Mouse (Mus musculus): ENCODE measurements around the gene Gm45140. TPM values are rescaled to one million over a fixed set of nuclear protein-coding genes. Genes with fewer than 3 reads are reported as not detected.

The Gm45140 gene
- polyA plus RNA-seq (2015; fragmentation: Nextera tagmentation; extraction: Ambion mirVana) = 2.0 and 2.8 TPM in 2 replicates

DNA sequence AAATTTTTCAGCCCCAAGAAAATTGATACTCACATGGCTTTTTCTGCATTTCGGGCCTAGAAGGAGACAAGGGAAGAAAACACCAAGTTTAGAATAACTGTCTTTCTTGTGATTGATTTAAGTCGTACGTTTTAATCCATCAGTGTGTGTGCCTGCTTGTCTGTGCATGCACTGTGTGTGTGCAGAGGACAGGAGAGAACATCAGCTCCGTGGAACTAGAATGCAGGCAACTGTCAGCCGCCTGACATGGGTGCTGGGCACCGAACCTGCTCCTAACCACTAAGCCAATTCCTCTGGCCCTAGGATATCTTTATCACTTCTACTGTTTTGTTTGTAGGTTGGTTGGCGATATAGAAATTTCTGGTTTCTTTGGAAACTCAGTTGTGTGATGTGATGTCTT, at the start of gene Gm45140:
Gene Gm45140, minus strand, starts transcription at position 101 of the 400 bp plus-strand sequence.
- no peak within 1 kb of the TSS for H3K4me2 ChIP-seq
- 95% methylated on average over 7 of the region's 7 CpGs for WGBS
- H3K4me1 ChIP-seq (replicated peaks) = peaks cover 20% of the 10 kb centered on the region
- H3K4me3 ChIP-seq = no peak within 1 kb of the TSS
- peaks cover 45% of the 10 kb centered on the region for H3K36me3 ChIP-seq
- no peaks in the 10 kb centered on the region for H3K27me3 ChIP-seq
- H3K9me3 ChIP-seq = no peaks in the 10 kb centered on the region
- no peak for ATAC-seq (ENCODE audit: low FRiP score)
- H3K9ac ChIP-seq = no peak within 1 kb of the TSS
- H3K27ac ChIP-seq = no peak within 1 kb of the TSS

DNA sequence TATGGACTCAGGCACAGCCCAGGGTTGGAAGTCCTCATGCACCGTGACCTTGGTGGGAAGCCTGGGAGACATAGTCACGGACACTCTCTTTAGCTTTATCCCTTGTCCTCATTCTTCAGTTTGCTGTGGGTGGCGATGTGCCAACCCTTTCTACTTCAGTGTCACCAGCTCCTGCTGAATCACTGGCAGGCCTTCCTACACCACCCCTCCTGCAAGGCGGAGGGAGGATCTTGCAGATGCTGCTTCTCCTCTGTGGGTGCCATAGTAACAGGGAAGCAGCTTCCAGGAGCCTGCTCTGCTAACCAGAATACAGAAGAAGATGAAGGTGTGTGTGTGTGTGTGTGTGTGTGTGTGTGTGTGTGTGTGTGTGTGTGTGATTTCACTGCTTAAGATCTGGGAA, 47.2 kb upstream of the Gm45140 start:
- Histone ChIP-seq H3K36me3 (no peaks in the 10 kb centered on the region), H3K9me3 (no peaks in the 10 kb centered on the region), H3K9ac (no peak overlapping the region), H3K4me2 (no peak overlapping the region), H3K4me1 (replicated peaks) (0 out of 2 replicates have a peak, but pooled peaks cover 3% of the 10 kb centered on the region), H3K27ac (no peak overlapping the region), H3K4me3 (no peak overlapping the region), H3K27me3 (no peaks in the 10 kb centered on the region)
- WGBS = 54% methylated on average over 4 of the region's 4 CpGs
- no peak for ATAC-seq (ENCODE audit: low FRiP score)

DNA sequence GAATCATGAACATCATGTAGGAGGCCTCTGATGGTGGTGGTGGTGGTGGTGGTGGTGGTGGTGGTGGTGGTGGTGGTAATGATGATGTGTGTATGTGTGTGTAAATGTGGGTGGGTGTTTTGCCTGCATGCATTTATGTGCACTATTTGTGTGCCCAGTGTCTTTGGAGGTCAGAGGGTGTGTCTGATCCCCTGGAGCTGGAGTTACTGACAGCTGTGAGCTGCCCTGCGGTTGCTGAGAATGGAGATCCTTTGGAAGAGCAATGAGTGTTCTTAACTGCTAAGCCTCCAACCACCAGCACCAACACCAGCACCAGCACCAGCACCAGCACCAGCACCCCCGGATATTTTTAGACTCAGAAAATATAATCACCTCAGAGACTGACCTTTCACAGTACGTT, 46.6 kb upstream of the Gm45140 start:
- Histone ChIP-seq H3K4me2 (no peak overlapping the region), H3K4me1 (replicated peaks) (0 out of 2 replicates have a peak, but pooled peaks cover under 1% of the 10 kb centered on the region), H3K27ac (no peak overlapping the region), H3K4me3 (no peak overlapping the region), H3K9me3 (no peaks in the 10 kb centered on the region), H3K36me3 (no peaks in the 10 kb centered on the region), H3K9ac (no peak overlapping the region), H3K27me3 (no peaks in the 10 kb centered on the region)
- ATAC-seq (ENCODE audit: low FRiP score) = no peak
- WGBS = 78% methylated on average over 3 of the region's 3 CpGs

DNA sequence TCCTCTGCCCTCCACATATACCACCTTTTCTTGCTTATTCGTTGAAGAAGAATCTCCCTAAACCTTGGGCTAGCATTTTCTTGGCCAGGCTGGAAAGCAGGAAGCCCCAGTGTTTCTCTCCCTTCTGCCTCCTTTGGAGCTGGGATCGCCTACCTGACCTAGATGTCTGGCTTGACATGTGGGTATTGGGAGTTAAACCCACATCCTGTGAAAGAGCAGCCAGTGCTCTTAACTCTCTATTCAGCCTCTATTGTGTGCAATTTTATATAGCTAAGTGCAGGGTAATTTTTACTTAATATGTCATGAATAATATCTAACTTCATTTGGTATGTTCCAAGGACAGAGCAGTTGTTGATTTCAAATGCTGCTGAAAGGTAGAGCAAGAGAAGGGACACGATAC, 44.0 kb upstream of the Gm45140 start:
- Histone ChIP-seq H3K27me3 (no peaks in the 10 kb centered on the region), H3K4me2 (no peak overlapping the region), H3K9me3 (no peaks in the 10 kb centered on the region), H3K9ac (no peak overlapping the region), H3K36me3 (no peaks in the 10 kb centered on the region), H3K4me1 (replicated peaks) (no peaks in the 10 kb centered on the region), H3K4me3 (no peak overlapping the region), H3K27ac (no peak overlapping the region)
- ATAC-seq (ENCODE audit: low FRiP score) = no peak
- 74% methylated on average over 3 of the region's 3 CpGs for WGBS

DNA sequence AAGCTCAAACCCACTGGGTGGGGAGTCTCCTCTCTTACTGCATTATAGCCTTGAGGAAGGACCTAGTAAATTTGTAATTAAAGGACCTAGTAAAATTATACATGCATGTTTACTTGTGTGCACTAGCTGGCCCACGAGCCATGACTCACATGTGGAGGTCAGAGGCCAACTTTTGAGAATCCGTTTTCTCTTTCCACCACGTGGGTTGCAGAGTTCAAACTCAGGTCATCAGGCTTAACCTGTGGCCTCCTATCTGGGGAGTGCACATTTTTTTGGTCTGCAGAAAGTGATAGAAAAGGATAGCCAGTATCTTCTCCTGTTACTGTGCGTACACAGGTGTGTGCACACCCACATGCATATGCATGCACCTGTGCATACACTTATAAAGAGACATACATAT, 43.4 kb upstream of the Gm45140 start:
- H3K27me3 ChIP-seq = no peaks in the 10 kb centered on the region
- ATAC-seq (ENCODE audit: low FRiP score) = no peak
- no peak overlapping the region for H3K4me3 ChIP-seq
- H3K4me1 ChIP-seq (replicated peaks) = no peaks in the 10 kb centered on the region
- H3K9ac ChIP-seq = no peak overlapping the region
- WGBS = 51% methylated on average over 4 of the region's 4 CpGs
- H3K9me3 ChIP-seq = 0 out of 2 replicates have a peak, but pooled peaks cover 3% of the 10 kb centered on the region
- no peak overlapping the region for H3K27ac ChIP-seq
- H3K36me3 ChIP-seq = no peaks in the 10 kb centered on the region
- no peak overlapping the region for H3K4me2 ChIP-seq

DNA sequence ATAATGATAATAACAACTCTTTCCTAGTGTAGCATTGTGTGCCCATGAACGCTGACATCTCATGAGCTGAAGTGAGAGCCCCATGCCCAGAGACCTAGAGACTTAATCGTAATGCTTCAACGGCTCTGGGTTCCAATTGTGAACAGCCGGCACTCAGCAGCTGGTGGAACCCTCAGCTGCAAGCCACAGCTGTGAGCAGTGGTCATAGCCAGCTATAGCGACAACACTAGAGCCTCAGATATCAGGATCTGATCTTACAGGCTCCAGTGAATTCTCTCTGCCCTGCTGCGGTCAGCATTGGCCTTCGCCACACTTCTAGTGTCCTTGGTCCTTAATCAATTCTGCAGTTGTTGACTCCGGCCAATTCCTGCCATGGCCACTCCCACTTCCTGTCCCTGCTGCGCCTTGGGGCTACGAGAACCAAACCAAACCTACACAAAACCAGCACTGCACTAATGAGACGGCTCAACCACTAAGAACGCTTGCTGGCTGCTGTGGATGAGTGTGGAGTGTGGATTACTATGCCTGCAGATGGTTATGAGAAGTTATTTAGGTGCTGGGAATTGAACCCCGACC, 40.6 kb upstream of the Gm45140 start:
- H3K9ac ChIP-seq = no peak overlapping the region
- no peak overlapping the region for H3K27ac ChIP-seq
- WGBS = 83% methylated on average over 13 of the region's 13 CpGs

DNA sequence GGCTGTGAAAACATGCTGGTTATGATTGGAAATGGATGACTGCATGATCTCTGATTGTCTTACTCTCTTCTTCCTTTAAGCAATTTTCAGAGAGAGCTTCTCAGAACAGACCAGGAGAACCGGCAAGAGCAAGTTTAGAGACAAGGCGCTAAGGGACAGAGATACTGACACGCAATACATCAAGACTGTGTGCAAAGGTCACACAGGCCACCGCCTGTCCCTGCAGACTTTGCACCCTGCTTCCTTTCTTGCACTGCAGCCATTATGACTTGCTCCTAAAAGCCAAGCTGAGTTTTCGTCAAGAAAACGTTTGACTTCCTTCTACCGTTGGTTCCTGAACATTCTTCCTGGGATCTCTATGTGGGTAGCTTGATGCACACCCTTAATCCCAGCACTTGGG, 40.0 kb upstream of the Gm45140 start:
- 88% methylated on average over 7 of the region's 7 CpGs for WGBS
- no peak overlapping the region for H3K27ac ChIP-seq
- H3K9ac ChIP-seq = no peak overlapping the region
- 0 out of 2 replicates have a peak, but pooled peaks cover 3% of the 10 kb centered on the region for H3K9me3 ChIP-seq
- ATAC-seq (ENCODE audit: low FRiP score) = no peak
- H3K4me1 ChIP-seq (replicated peaks) = no peaks in the 10 kb centered on the region
- H3K36me3 ChIP-seq = no peaks in the 10 kb centered on the region
- no peak overlapping the region for H3K4me3 ChIP-seq
- H3K4me2 ChIP-seq = no peak overlapping the region
- no peaks in the 10 kb centered on the region for H3K27me3 ChIP-seq

More for the DNA sequence above, 40.6 kb upstream of the Gm45140 start:
- Histone ChIP-seq H3K27me3 (no peaks in the 10 kb centered on the region), H3K36me3 (no peaks in the 10 kb centered on the region), H3K4me2 (no peak overlapping the region), H3K4me3 (no peak overlapping the region), H3K4me1 (replicated peaks) (no peaks in the 10 kb centered on the region), H3K9me3 (0 out of 2 replicates have a peak, but pooled peaks cover 3% of the 10 kb centered on the region)
- ATAC-seq (ENCODE audit: low FRiP score) = no peak

DNA sequence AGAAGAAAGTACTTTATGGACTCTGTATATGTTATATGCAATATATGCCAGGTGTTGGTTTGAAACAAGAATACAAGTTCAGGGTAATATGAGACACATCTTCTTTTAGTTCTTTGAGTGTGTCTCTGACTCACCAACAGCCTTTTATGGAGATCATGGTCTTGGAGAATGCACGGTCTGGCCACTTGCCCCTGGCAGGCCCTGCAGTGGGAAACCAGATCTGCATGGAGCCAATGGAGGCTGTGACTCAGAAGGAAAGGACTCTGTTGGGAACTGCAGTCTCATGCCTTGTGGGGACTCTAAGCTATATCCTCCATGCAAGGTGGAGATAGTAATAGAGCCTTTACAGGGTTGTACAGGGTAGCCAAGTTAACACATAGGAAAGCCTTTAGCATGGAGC, 39.5 kb upstream of the Gm45140 start:
- WGBS = 92% methylated on average over 1 of the region's 1 CpGs
- Histone ChIP-seq H3K9me3 (0 out of 2 replicates have a peak, but pooled peaks cover 3% of the 10 kb centered on the region), H3K27ac (no peak overlapping the region), H3K4me3 (no peak overlapping the region), H3K36me3 (no peaks in the 10 kb centered on the region), H3K9ac (no peak overlapping the region), H3K4me2 (no peak overlapping the region), H3K4me1 (replicated peaks) (no peaks in the 10 kb centered on the region), H3K27me3 (no peaks in the 10 kb centered on the region)
- ATAC-seq (ENCODE audit: low FRiP score) = no peak

DNA sequence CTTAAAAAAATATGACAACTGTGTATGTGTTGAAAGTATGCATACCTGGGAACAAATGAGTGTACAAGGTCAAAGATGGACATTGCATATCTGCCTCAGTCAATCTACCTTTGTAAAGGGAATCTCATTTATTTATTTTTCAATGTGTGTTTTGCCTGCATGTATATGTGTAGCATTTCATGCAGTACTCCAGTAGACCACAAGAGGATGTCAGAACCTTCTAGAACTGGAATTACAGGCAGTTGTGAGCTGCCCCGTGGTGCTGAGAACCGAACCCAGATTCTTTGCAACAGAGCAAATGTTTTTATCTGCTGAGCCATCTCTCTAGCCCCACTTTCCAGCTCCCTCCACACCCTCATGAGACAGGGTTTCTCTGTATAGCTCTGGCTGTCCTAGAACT, 38.4 kb upstream of the Gm45140 start:
- Histone ChIP-seq H3K4me3 (no peak overlapping the region), H3K36me3 (no peaks in the 10 kb centered on the region), H3K4me1 (replicated peaks) (no peaks in the 10 kb centered on the region), H3K27ac (no peak overlapping the region), H3K27me3 (no peaks in the 10 kb centered on the region), H3K4me2 (no peak overlapping the region), H3K9ac (no peak overlapping the region), H3K9me3 (0 out of 2 replicates have a peak, but pooled peaks cover 3% of the 10 kb centered on the region)
- WGBS = 89% methylated on average over 2 of the region's 2 CpGs
- ATAC-seq (ENCODE audit: low FRiP score) = no peak

DNA sequence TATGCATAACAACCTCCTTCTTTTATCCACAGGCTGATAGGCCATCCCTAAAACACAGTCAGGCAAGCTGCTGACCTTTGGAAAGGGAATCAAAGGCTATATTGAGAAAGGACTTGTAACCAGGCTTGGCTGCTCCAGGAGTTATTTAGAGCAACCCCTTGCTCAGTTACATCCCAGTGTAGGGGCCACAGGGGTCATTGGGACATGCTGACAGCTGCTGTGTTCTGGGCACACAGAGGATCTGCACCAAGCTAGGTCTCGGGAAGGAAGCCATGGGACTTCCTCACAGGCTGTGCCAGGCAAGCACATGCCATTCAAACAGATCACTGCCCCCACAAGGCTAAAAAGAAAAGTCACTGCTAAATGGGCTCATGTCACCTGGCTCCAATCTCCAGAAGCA, 37.5 kb upstream of the Gm45140 start:
- H3K9ac ChIP-seq = no peak overlapping the region
- H3K36me3 ChIP-seq = no peaks in the 10 kb centered on the region
- H3K4me2 ChIP-seq = no peak overlapping the region
- WGBS = 76% methylated on average over 1 of the region's 1 CpGs
- ATAC-seq (ENCODE audit: low FRiP score) = no peak
- no peak overlapping the region for H3K4me3 ChIP-seq
- H3K4me1 ChIP-seq (replicated peaks) = no peaks in the 10 kb centered on the region
- no peak overlapping the region for H3K27ac ChIP-seq
- H3K9me3 ChIP-seq = 0 out of 2 replicates have a peak, but pooled peaks cover 3% of the 10 kb centered on the region
- no peaks in the 10 kb centered on the region for H3K27me3 ChIP-seq

DNA sequence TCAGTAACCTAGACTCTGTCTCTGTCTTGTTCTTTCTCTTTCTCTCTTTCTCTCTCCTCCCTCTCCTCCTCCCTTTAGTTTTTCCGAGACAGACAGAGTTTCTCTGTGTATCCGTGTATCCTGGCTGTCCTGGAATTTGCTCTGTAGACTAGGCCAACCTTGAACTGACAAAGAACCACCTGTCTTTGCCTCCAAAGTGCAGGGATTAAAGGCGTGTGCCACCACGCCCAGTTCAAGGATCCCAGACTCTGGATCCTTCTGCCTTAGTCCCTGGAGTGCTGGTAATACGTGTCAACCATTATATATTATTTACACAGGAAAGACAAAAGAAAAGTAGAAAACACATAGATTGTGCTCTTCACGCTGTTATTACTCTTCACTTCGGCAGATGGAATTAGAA, 35.6 kb upstream of the Gm45140 start:
- 89% methylated on average over 7 of the region's 7 CpGs for WGBS
- no peaks in the 10 kb centered on the region for H3K4me1 ChIP-seq (replicated peaks)
- H3K9ac ChIP-seq = no peak overlapping the region
- no peak overlapping the region for H3K4me3 ChIP-seq
- no peak overlapping the region for H3K27ac ChIP-seq
- no peak overlapping the region for H3K4me2 ChIP-seq
- H3K9me3 ChIP-seq = 0 out of 2 replicates have a peak, but pooled peaks cover 3% of the 10 kb centered on the region
- ATAC-seq (ENCODE audit: low FRiP score) = no peak
- H3K27me3 ChIP-seq = no peaks in the 10 kb centered on the region
- no peaks in the 10 kb centered on the region for H3K36me3 ChIP-seq

DNA sequence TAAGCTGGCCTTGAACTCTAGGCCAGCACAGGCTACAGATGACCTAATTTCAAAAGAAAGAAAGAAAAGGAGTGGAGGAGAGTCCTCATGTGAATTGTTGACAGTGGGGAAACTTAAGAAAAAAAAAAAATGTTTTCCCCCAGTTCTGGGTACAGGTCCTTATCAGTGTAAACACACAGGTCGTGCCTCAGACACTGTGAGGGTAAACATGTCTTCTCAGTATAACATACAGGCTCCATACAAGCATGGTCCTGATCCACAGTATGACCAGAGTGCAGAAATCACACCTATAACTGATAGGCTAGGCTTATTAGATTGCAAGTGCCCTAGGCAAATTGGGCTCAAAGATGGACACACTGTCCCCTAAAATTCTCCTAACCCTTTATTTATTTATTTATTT, 34.8 kb upstream of the Gm45140 start:
- H3K27ac ChIP-seq = no peak overlapping the region
- no peak for ATAC-seq (ENCODE audit: low FRiP score)
- H3K36me3 ChIP-seq = no peaks in the 10 kb centered on the region
- no peaks in the 10 kb centered on the region for H3K4me1 ChIP-seq (replicated peaks)
- H3K27me3 ChIP-seq = no peaks in the 10 kb centered on the region
- no peak overlapping the region for H3K9ac ChIP-seq
- no peak overlapping the region for H3K4me3 ChIP-seq
- H3K9me3 ChIP-seq = 0 out of 2 replicates have a peak, but pooled peaks cover 3% of the 10 kb centered on the region
- WGBS = 84% methylated on average over 1 of the region's 1 CpGs
- H3K4me2 ChIP-seq = no peak overlapping the region

DNA sequence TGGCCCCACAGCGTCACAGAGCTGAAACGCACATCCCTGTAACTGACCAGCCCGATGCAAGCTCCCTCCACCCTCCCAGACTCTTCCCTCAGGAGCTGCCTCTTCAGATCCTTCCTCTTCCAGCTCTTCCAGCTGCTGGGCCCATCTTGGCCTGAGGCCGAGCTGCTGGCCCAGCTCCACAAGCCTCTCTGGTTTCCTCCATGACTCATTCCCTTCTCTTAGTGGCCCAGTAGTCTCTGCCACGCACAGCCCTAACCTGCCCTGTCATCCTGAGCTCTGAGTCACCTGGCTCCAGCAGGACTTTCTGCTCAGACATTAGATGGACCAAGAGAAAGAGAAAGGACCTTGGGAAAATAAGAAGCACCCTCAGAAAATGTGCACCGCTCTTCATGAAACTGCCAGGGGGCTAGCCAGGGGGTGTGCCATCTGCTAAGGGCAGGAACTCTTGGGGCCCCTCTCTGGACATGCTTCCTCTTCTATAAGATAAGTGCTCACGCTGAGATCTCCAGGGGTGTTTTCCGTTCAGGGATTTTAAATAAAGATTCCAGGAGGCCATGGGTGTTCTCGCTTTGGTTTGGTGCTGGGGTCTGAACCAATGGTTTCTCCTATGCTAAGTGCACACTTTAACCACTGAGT, 33.4 kb upstream of the Gm45140 start:
- H3K27ac ChIP-seq = no peak overlapping the region
- H3K9ac ChIP-seq = no peak overlapping the region
- H3K4me3 ChIP-seq = no peak overlapping the region
- no peaks in the 10 kb centered on the region for H3K27me3 ChIP-seq
- no peak overlapping the region for H3K4me2 ChIP-seq
- WGBS = 83% methylated on average over 9 of the region's 9 CpGs
- H3K9me3 ChIP-seq = no peaks in the 10 kb centered on the region
- ATAC-seq (ENCODE audit: low FRiP score) = no peak
- no peaks in the 10 kb centered on the region for H3K4me1 ChIP-seq (replicated peaks)
- no peaks in the 10 kb centered on the region for H3K36me3 ChIP-seq

All from hindbrain, embryonic 13.5 days (tissue).